Mouse (Mus musculus) brain, embryonic 14.5 days (tissue): ENCODE results near the gene Cnbp.

Experiments
- CTCF ChIP-seq: fragments of 200-500 bp; IDR thresholded peaks from 2 replicates; pipeline ENCODE4 v1.5.1; 2012; ENCODE audit warnings: inconsistent platforms, mild to moderate bottlenecking, moderate library complexity, borderline replicate concordance; ENCODE audit not compliant: insufficient read depth, insufficient read length; ENCODE audit errors: extremely low read depth
- POLR2A ChIP-seq: fragments of 200-500 bp; IDR thresholded peaks from 2 replicates; pipeline ENCODE4 v1.6.1; 2012; ENCODE audit warnings: mild to moderate bottlenecking, inconsistent platforms, borderline replicate concordance; ENCODE audit not compliant: poor library complexity, insufficient read depth, insufficient read length, severe bottlenecking; ENCODE audit errors: extremely low read depth

DNA sequence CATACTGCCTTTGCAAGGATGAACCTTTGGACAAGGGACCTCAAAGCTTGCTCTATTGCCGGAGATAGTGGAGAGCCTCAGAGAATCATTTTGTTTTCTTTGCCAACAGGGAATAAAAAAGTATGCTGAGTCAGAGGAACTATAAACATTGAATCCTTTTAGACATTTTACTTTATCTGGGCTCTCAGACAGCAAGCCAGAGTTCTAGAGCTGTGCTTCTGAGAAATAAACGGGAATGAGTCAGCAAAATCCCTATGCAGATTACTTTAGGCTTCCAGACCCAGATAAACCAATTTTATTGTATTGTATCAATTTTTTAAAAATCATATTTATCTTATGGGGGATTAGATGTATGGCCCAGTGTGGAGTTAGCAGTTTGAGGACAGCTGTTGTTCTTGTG, 16.4 kb upstream of the Cnbp start:
- no peak for TF ChIP-seq CTCF
- TF ChIP-seq POLR2A: no peak
